Mouse (Mus musculus): ENCODE results near the gene Zfp763.

- no peak for TF ChIP-seq CTCF (IDR thresholded peaks at IDR 0.05; ENCODE audit: insufficient read depth, low read depth, low read length)
- TF ChIP-seq POLR2A (IDR thresholded peaks at IDR 0.05; ENCODE audit: insufficient read depth, low read depth, low read length): no peak
Measured at GRCm38 (mm10) chr17:33058791-33059190, 25.6 kb upstream of the Zfp763 start.
